Mouse (Mus musculus) kidney, postnatal 0 days (tissue): ENCODE data around the gene Lamb3. TPM values are rescaled to one million over a fixed set of nuclear protein-coding genes. Genes with fewer than 3 reads are reported as not detected.
A peak's percentile ranks its signal among the peaks of the same experiment; 100 is the strongest.

Source experiments
- ATAC-seq: fragments of 200-750 bp; cut with Nextera tagmentation; replicated peaks from 2 replicates; pipeline ENCODE4 v1.8.0; 2017; ENCODE audit warnings: low read depth, moderate number of reproducible peaks, moderate TSS enrichment, moderate library complexity; ENCODE audit not compliant: low FRiP score
- DNase-seq: peaks from one replicate; pipeline ENCODE4 v3.0.0-alpha.2; 2016; ENCODE audit warnings: low spot score
- H3K27ac ChIP-seq: fragments of 300-500 bp; sonication (generic); 2 replicates; pipeline ENCODE4 v1.5.1; 2014; ENCODE audit warnings: mild to moderate bottlenecking
- H3K27me3 ChIP-seq: fragments of 300-500 bp; sonication (generic); 2 replicates; pipeline ENCODE4 v1.6.1; 2014; ENCODE audit warnings: low read length, mixed read lengths; ENCODE audit not compliant: insufficient read depth
- H3K36me3 ChIP-seq: fragments of 300-500 bp; sonication (generic); 2 replicates; pipeline ENCODE4 v1.6.1; 2014; ENCODE audit warnings: low read length, mixed read lengths; ENCODE audit not compliant: insufficient read depth
- H3K4me1 ChIP-seq: fragments of 300-500 bp; sonication (generic); replicated peaks from 2 replicates; pipeline ENCODE4 v1.6.1; 2014; ENCODE audit warnings: antibody characterized with exemption, low read length, mixed read lengths; ENCODE audit not compliant: insufficient read depth
- H3K4me2 ChIP-seq: fragments of 300-500 bp; sonication (generic); 2 replicates; pipeline ENCODE4 v1.6.1; 2014; ENCODE audit warnings: mild to moderate bottlenecking, low read length, moderate library complexity, mixed read lengths
- H3K4me3 ChIP-seq: fragments of 300-500 bp; sonication (generic); replicated peaks from 2 replicates; pipeline ENCODE4 v1.5.1; 2014; ENCODE audit warnings: low read depth, low read length
- H3K9ac ChIP-seq: fragments of 300-500 bp; sonication (generic); 2 replicates; pipeline ENCODE4 v1.6.1; 2014; ENCODE audit warnings: low read depth, low read length
- H3K9me3 ChIP-seq: fragments of 300-500 bp; sonication (generic); replicated peaks from 2 replicates; pipeline ENCODE4 v1.6.1; 2016; ENCODE audit warnings: low read length, inconsistent platforms, mixed read lengths
- CTCF ChIP-seq: IDR thresholded peaks from 2 replicates; pipeline ENCODE4 v1.5.1; 2016; ENCODE audit warnings: antibody characterized with exemption, low read depth, mild to moderate bottlenecking, moderate library complexity
- WGBS: fragments of 180-500 bp; shearing (Covaris S2); extraction: QIAGEN DNeasy Blood & Tissue Kit; methylation state at CpG from one replicate; pipeline ENCODE4 v1.1.7; 2014; 5-methylcytosine and 5-hydroxymethylcytosine counted together
- polyA plus RNA-seq: library from polyadenylated mRNA; unstranded; fragments of >200 nt; fragmentation: Nextera tagmentation; extraction: Ambion mirVana; gene quantifications from 2 replicates; pipeline ENCODE4 v1.2.1, GENCODE M21; 2015

The Lamb3 gene
- polyA plus RNA-seq, 1 experiment from 2014 or later = 1.9 TPM

GRCm38 (mm10) chr1:193198312-193198711 lies 9.2 kb upstream of the Lamb3 start:
- 90% methylated on average over 2 of the region's 2 CpGs for WGBS
- Histone ChIP-seq H3K9ac (no peak overlapping the region), H3K27me3 (no peaks in the 10 kb centered on the region), H3K4me1 (no peaks in the 10 kb centered on the region), H3K4me3 (no peak overlapping the region), H3K36me3 (no peaks in the 10 kb centered on the region), H3K9me3 (no peaks in the 10 kb centered on the region), H3K4me2 (no peak overlapping the region), H3K27ac (no peak overlapping the region)
- peak; percentile 41; the same call in 1 of the 2 replicates for TF ChIP-seq CTCF
- ATAC-seq = no peak
- DNase-seq = no peak

DNA sequence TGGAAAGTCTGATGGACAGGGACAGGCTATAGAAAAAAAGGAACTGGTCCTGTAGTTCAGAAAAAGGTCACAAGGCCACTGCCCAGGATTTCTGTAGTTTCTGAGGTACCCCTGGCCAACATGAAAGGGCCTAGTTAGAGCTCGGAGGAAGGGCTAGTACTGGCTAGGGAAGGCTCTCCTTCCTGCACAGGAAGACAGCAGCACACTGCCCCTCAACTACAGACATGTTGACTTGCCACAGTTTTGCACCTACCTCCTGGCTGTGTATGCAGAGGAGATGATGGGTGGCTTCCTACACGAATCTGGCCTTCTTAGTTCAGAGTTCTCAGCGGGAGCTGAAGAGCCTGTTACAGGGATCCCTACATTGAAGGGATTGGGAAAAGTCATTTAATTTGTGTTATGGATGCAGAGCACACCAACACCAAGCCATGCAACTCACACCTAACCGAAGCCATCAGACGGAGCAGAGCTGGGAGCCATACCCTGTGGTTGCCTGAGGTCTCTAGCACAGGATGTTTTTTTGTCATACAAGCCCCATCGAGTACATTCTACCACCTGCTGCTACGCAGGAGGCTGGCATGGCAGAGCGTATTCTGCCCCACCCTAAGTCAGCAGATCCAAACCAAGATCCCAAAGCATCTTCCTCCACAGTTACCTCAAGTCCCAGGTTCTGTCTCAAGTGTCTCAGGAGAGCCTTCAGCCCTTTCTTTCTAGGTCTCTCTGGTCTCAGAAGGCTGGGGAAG lies 6.7 kb upstream of the Lamb3 start:
- H3K4me1 ChIP-seq = no peaks in the 10 kb centered on the region
- no peaks in the 10 kb centered on the region for H3K27me3 ChIP-seq
- no peak overlapping the region for H3K9ac ChIP-seq
- H3K9me3 ChIP-seq = no peaks in the 10 kb centered on the region
- H3K27ac ChIP-seq = no peak overlapping the region
- WGBS = 90% methylated on average over 8 of the region's 8 CpGs
- DNase-seq (no peak), ATAC-seq (no peak)
- H3K4me3 ChIP-seq = no peak overlapping the region
- H3K36me3 ChIP-seq = no peaks in the 10 kb centered on the region
- no peak overlapping the region for H3K4me2 ChIP-seq
- TF ChIP-seq CTCF = no peak

DNA sequence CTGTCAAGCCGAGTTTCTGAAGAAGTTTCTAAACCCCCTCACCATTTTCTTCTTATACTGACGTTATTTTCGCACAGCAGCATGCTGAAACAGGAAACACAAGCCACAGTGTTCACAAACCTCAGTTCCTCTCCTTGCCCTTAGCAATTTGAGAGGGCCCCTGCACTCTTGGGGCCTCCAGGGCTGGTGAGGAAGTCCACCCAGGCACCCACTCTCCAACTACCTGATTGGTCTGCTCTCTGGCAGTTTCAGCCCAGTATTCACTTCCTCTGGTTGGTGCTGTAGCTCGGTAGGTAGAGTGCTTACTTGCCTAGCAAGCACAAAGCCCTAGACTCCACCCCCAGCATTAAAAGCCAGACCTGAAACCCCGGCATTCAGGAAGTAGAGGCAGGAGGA lies 6.1 kb upstream of the Lamb3 start, which contains the start of gene Traf3ip3:
Gene Traf3ip3, minus strand, starts transcription at position 321 of the 396 bp plus-strand sequence.
- Histone ChIP-seq H3K36me3 (no peaks in the 10 kb centered on the region), H3K4me2 (no peak within 1 kb of the TSS), H3K27ac (no peak within 1 kb of the TSS), H3K9me3 (no peaks in the 10 kb centered on the region), H3K9ac (no peak within 1 kb of the TSS), H3K4me3 (no peak within 1 kb of the TSS), H3K4me1 (no peaks in the 10 kb centered on the region), H3K27me3 (no peaks in the 10 kb centered on the region)
- WGBS = 53% methylated on average over 5 of the region's 5 CpGs
- no peak for ATAC-seq
- TF ChIP-seq CTCF = no peak
- no peak for DNase-seq

GRCm38 (mm10) chr1:193203821-193204220 lies 3.7 kb upstream of the Lamb3 start:
- Histone ChIP-seq H3K4me2 (no peak overlapping the region), H3K4me1 (no peaks in the 10 kb centered on the region), H3K27me3 (no peaks in the 10 kb centered on the region), H3K4me3 (no peak overlapping the region), H3K9ac (no peak overlapping the region), H3K27ac (no peak overlapping the region), H3K36me3 (no peaks in the 10 kb centered on the region), H3K9me3 (no peaks in the 10 kb centered on the region)
- 66% methylated on average over 2 of the region's 2 CpGs for WGBS
- TF ChIP-seq CTCF = no peak
- no peak for DNase-seq
- no peak for ATAC-seq

DNA sequence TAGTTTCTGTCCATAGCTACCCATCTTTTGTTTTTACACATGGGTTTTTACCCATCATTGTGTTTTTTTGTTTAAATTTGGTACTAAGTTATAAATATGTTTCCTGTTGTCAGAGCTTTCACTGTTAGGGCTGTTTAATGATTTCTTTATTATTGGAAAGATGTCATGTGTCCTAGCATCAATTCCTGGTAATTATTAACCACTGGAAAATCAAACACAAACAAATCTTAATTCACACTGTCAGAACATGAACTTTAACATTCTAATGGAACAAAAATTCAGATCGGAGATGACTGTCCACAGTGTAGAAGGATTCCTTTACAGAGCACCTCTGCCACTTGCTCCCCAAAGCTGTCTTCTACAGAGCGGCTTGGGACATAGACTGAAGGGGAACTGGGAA lies 2.1 kb upstream of the Lamb3 start:
- H3K4me2 ChIP-seq = no peak overlapping the region
- no peaks in the 10 kb centered on the region for H3K36me3 ChIP-seq
- no peak for DNase-seq
- H3K9me3 ChIP-seq = no peaks in the 10 kb centered on the region
- no peak overlapping the region for H3K9ac ChIP-seq
- no peaks in the 10 kb centered on the region for H3K27me3 ChIP-seq
- WGBS = 76% methylated on average over 2 of the region's 2 CpGs
- H3K4me1 ChIP-seq = no peaks in the 10 kb centered on the region
- ATAC-seq = no peak
- no peak for TF ChIP-seq CTCF
- H3K27ac ChIP-seq = no peak overlapping the region
- no peak overlapping the region for H3K4me3 ChIP-seq

DNA sequence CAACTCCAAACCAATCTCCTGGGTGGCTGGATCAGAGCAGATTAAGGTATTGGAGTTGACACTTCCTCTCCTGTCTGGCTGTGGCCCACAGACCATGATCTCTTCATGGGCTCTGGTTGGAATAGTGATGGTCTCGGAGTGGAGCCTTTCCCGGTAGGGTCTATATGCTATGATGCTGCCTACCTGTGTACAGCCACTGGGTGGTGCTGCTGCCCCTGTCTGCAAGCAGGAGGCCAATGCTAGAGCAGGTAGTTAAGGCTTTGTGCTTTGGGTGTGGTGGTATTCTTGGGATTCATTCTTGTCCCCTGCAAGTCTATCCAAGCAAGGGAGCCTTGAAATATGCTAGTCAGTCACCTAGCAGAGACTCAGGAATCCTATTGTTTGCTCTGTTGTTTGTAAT lies 679 bp downstream of the Lamb3 start:
- H3K27me3 ChIP-seq = no peaks in the 10 kb centered on the region
- H3K27ac ChIP-seq = no peak overlapping the region
- no peaks in the 10 kb centered on the region for H3K9me3 ChIP-seq
- H3K4me2 ChIP-seq = no peak overlapping the region
- peak; percentile 87 for TF ChIP-seq CTCF
- H3K9ac ChIP-seq = no peak overlapping the region
- no peak overlapping the region for H3K4me3 ChIP-seq
- peak; percentile 78 for DNase-seq
- WGBS = 37% methylated on average over 2 of the region's 2 CpGs
- H3K36me3 ChIP-seq = no peaks in the 10 kb centered on the region
- peak; percentile 57; the same call in 1 of the 2 replicates for ATAC-seq
- no peaks in the 10 kb centered on the region for H3K4me1 ChIP-seq

DNA sequence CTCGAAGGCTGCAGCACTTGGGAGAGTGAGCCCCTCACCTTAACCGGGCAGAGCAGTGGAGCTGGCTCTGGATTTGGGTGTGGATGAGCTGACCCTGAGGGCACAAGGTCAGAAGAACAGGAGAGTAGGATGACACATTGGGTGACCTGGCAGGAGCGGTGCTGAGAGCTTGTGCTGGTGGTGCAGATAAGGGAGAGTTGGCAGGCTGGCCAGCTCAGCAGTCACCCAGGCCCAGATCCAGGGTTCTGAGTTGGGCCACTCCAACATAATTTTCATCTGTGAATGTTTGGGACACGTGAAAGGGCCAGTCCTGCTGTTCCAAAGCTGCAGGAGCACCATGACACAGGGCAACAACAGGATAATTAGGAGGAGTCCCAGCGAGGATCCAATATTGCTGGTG lies 3.9 kb downstream of the Lamb3 start:
- Histone ChIP-seq H3K27me3 (no peaks in the 10 kb centered on the region), H3K4me2 (no peak overlapping the region), H3K36me3 (no peaks in the 10 kb centered on the region), H3K4me1 (no peaks in the 10 kb centered on the region), H3K4me3 (no peak overlapping the region), H3K27ac (no peak overlapping the region), H3K9ac (no peak overlapping the region), H3K9me3 (no peaks in the 10 kb centered on the region)
- 75% methylated on average over 5 of the region's 5 CpGs for WGBS
- TF ChIP-seq CTCF = no peak
- DNase-seq (no peak), ATAC-seq (no peak)
